Mouse (Mus musculus) cortical plate, adult 2 months (tissue): ENCODE measurements at regions not wholly inside any gene's neighbourhood (a gene's known extent, or its start where the extent isn't known, plus 50 kb on each side); places are given as distances from the start of the nearest gene placed in this dataset.

ENCODE experiments used
- CTCF ChIP-seq: fragments of 200-500 bp; IDR thresholded peaks from 2 replicates; pipeline ENCODE4 v1.5.1; 2011; ENCODE audit warnings: mild to moderate bottlenecking, control low read depth, low read length; ENCODE audit not compliant: insufficient read depth; ENCODE audit errors: extremely low read depth
- POLR2A ChIP-seq: fragments of 200-500 bp; IDR thresholded peaks from 2 replicates; pipeline ENCODE4 v1.6.1; 2011; ENCODE audit warnings: mild to moderate bottlenecking, low read length, control low read depth; ENCODE audit not compliant: insufficient read depth; ENCODE audit errors: extremely low read depth

GRCm38 (mm10) chr14:114781821-114782220 is 310.2 kb upstream of the Gpc5 start:
- no peak for TF ChIP-seq POLR2A
- no peak for TF ChIP-seq CTCF
